Mouse (Mus musculus): Measurements from ENCODE around the gene Ilf3. TPM values are rescaled to one million over a fixed set of nuclear protein-coding genes. Genes with fewer than 3 reads are reported as not detected.

Ilf3 gene
- polyA plus RNA-seq, 1 experiment = 209 TPM

DNA sequence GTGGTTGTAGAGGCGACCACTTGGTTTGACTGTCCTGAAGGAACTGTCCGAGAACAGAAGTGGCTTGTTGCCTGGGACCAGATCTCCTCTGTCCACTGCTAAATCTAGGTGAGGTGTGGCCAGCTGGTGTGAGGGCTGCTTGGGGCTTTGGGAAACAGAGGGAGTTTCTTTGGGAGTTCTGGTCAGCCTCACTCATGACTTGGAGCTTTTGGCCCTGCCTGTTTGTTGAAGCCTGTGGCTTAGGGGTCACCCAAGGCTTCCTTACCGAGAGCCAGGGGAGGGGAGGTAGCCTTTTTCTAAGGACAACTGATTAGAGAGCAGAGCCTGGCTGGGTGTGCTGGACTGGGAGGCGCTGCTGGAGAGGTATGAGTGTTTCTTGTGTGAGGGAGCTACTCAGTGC is 32.3 kb upstream of the Ilf3 start:
- H3K4me1 ChIP-seq (ENCODE audit: control insufficient read depth, insufficient read depth, low read length) = peaks cover 3% of the 10 kb centered on the region
- H3K27ac ChIP-seq (ENCODE audit: insufficient read depth, low read length) = no peak overlapping the region
- no peaks in the 10 kb centered on the region for H3K27me3 ChIP-seq (ENCODE audit: control insufficient read depth, insufficient read depth, low read length, poor library complexity, severe bottlenecking)
- H3K36me3 ChIP-seq (ENCODE audit: control insufficient read depth, insufficient read depth, low read length, poor library complexity, severe bottlenecking) = no peaks in the 10 kb centered on the region
- H3K9ac ChIP-seq (ENCODE audit: low read depth, poor library complexity, severe bottlenecking) = no peak overlapping the region
- H3K9me3 ChIP-seq (replicated peaks; ENCODE audit: control insufficient read depth, insufficient read depth, low read length, poor library complexity, severe bottlenecking) = no peaks in the 10 kb centered on the region
- H3K4me3 ChIP-seq (ENCODE audit: low read depth, low read length) = no peak overlapping the region
- no peak for TF ChIP-seq POLR2A (IDR thresholded peaks at IDR 0.05; ENCODE audit: insufficient read depth, low read length)
- no peak for TF ChIP-seq CTCF (IDR thresholded peaks at IDR 0.05; ENCODE audit: low read depth, low read length)
- TF ChIP-seq EP300 (IDR thresholded peaks at IDR 0.05; ENCODE audit: insufficient read depth, low read depth, low read length) = no peak

DNA sequence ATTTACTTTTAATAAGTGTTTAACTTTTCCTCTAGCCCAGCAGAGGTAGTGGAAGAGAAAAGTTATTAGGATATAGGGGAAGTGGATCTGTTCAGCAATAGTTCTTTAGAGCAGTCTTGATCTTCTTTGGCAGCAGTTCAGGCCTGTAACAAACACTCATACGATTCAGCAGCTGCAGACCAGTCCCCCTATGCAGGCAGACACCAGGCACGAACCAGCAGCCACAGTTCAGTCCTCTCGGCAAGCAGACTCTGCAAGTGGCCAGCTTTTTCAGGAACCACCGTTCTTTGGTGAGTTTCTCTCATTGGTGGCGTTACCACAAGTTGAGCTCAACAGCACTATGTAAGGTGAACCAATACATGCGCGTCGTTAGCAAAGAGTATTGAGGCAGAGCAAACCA is 31.2 kb upstream of the Ilf3 start:
- Histone ChIP-seq H3K27me3 (ENCODE audit: control insufficient read depth, insufficient read depth, low read length, poor library complexity, severe bottlenecking) (no peaks in the 10 kb centered on the region), H3K4me1 (ENCODE audit: control insufficient read depth, insufficient read depth, low read length) (peaks cover 3% of the 10 kb centered on the region), H3K27ac (ENCODE audit: insufficient read depth, low read length) (no peak overlapping the region), H3K9ac (ENCODE audit: low read depth, poor library complexity, severe bottlenecking) (no peak overlapping the region), H3K36me3 (ENCODE audit: control insufficient read depth, insufficient read depth, low read length, poor library complexity, severe bottlenecking) (no peaks in the 10 kb centered on the region), H3K4me3 (ENCODE audit: low read depth, low read length) (no peak overlapping the region), H3K9me3 (replicated peaks; ENCODE audit: control insufficient read depth, insufficient read depth, low read length, poor library complexity, severe bottlenecking) (no peaks in the 10 kb centered on the region)
- TF ChIP-seq EP300 (IDR thresholded peaks at IDR 0.05; ENCODE audit: insufficient read depth, low read depth, low read length) = no peak
- TF ChIP-seq POLR2A (IDR thresholded peaks at IDR 0.05; ENCODE audit: insufficient read depth, low read length) = no peak
- no peak for TF ChIP-seq CTCF (IDR thresholded peaks at IDR 0.05; ENCODE audit: low read depth, low read length)

DNA sequence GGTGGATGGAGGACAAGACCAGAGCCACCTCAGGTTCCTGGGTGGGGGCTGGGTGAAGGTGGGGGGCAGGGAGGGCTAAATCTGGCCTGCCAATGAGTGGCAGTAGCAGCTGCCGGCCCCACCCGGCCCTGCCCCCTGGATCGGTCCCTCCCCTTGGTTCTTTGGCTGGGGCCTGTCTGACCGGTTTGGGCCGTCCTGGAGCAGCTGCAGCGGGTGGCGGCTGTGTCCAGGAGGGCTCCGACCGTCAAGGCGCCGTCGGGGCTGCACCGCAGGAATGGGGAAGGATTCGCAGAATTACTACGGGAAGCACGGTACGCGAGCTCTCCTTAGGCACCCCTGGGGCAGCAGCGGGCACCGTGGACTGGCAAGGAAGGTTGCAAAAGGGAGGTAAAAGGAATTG is 30.0 kb upstream of the Ilf3 start:
- peak overlapping the region; percentile 40 for H3K9ac ChIP-seq (ENCODE audit: low read depth, poor library complexity, severe bottlenecking)
- H3K27me3 ChIP-seq (ENCODE audit: control insufficient read depth, insufficient read depth, low read length, poor library complexity, severe bottlenecking) = no peaks in the 10 kb centered on the region
- no peaks in the 10 kb centered on the region for H3K9me3 ChIP-seq (replicated peaks; ENCODE audit: control insufficient read depth, insufficient read depth, low read length, poor library complexity, severe bottlenecking)
- TF ChIP-seq EP300 (IDR thresholded peaks at IDR 0.05; ENCODE audit: insufficient read depth, low read depth, low read length) (peak; percentile 81; the same call in 1 of the 2 replicates), POLR2A (IDR thresholded peaks at IDR 0.05; ENCODE audit: insufficient read depth, low read length) (no peak), CTCF (IDR thresholded peaks at IDR 0.05; ENCODE audit: low read depth, low read length) (no peak)
- H3K36me3 ChIP-seq (ENCODE audit: control insufficient read depth, insufficient read depth, low read length, poor library complexity, severe bottlenecking) = no peaks in the 10 kb centered on the region
- peak overlapping the region; percentile 61 for H3K4me3 ChIP-seq (ENCODE audit: low read depth, low read length)
- peaks cover 2% of the 10 kb centered on the region for H3K4me1 ChIP-seq (ENCODE audit: control insufficient read depth, insufficient read depth, low read length)
- H3K27ac ChIP-seq (ENCODE audit: insufficient read depth, low read length) = peak overlapping the region; percentile 1; the same call in 1 of the 2 replicates

DNA sequence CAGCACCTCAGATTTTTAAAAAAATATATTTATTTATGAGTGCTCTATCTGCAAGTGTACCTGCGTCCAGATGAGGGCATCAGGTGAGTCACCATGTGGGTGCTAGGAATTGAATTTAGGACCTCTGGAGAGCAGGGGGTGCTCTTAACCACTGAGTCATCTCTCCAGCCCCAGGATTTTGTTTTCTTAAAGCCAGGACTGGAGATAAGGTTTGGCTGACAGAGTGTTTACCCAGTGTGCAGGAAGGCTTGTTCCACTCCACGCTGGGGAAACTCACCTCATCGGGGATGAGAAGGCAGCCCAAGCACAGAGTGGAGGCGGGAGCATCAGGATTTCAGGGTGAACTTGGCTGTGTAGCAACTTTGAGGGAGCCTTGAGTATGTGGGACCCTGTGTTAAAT is 27.3 kb upstream of the Ilf3 start:
- H3K4me3 ChIP-seq (ENCODE audit: low read depth, low read length) = no peak overlapping the region
- TF ChIP-seq EP300 (IDR thresholded peaks at IDR 0.05; ENCODE audit: insufficient read depth, low read depth, low read length) = no peak
- TF ChIP-seq CTCF (IDR thresholded peaks at IDR 0.05; ENCODE audit: low read depth, low read length) = no peak
- no peak for TF ChIP-seq POLR2A (IDR thresholded peaks at IDR 0.05; ENCODE audit: insufficient read depth, low read length)
- H3K9ac ChIP-seq (ENCODE audit: low read depth, poor library complexity, severe bottlenecking) = no peak overlapping the region
- H3K27ac ChIP-seq (ENCODE audit: insufficient read depth, low read length) = no peak overlapping the region
- no peaks in the 10 kb centered on the region for H3K4me1 ChIP-seq (ENCODE audit: control insufficient read depth, insufficient read depth, low read length)
- H3K9me3 ChIP-seq (replicated peaks; ENCODE audit: control insufficient read depth, insufficient read depth, low read length, poor library complexity, severe bottlenecking) = no peaks in the 10 kb centered on the region
- peaks cover 9% of the 10 kb centered on the region; the same call in 1 of the 2 replicates for H3K36me3 ChIP-seq (ENCODE audit: control insufficient read depth, insufficient read depth, low read length, poor library complexity, severe bottlenecking)
- no peaks in the 10 kb centered on the region for H3K27me3 ChIP-seq (ENCODE audit: control insufficient read depth, insufficient read depth, low read length, poor library complexity, severe bottlenecking)

DNA sequence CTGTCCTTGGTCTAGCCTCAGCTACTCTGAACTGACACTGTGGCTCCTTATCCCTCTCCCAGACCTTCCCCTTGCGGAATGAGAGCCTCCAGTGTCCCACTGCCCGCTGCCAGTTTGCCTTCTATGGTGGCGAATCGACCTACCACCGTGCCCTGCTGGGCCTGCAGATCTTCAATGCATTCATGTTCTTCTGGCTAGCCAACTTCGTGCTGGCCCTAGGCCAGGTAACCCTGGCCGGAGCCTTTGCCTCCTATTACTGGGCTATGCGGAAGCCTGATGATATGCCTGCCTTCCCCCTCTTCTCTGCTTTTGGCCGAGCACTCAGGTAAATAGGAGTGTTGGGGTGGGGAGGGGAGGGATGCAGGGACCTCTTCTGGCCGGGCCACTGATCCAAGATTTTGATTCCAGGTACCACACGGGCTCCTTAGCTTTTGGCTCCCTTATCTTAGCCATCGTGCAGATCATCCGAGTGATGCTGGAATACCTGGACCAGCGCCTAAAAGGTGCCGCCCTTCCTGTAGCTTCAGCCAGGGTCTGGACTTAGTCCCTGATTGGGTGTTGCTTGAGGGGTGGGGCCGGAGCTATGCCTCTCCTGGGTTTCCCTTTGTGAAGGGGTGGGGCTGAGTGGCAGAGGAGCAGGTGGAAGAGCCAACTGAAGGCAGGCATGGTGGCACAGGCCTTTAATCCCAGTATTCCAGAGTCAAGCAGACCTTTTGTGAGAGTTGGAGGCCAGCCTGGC is 20.9 kb upstream of the Ilf3 start:
- peak overlapping the region; percentile 13; the same call in 1 of the 2 replicates for H3K27ac ChIP-seq (ENCODE audit: insufficient read depth, low read length)
- H3K4me3 ChIP-seq (ENCODE audit: low read depth, low read length) = 0 out of 2 replicates have a peak overlapping the region, but pooled peaks have one; percentile 10
- no peaks in the 10 kb centered on the region for H3K27me3 ChIP-seq (ENCODE audit: control insufficient read depth, insufficient read depth, low read length, poor library complexity, severe bottlenecking)
- H3K9me3 ChIP-seq (replicated peaks; ENCODE audit: control insufficient read depth, insufficient read depth, low read length, poor library complexity, severe bottlenecking) = no peaks in the 10 kb centered on the region
- no peak for TF ChIP-seq POLR2A (IDR thresholded peaks at IDR 0.05; ENCODE audit: insufficient read depth, low read length)
- no peak overlapping the region for H3K9ac ChIP-seq (ENCODE audit: low read depth, poor library complexity, severe bottlenecking)
- H3K4me1 ChIP-seq (ENCODE audit: control insufficient read depth, insufficient read depth, low read length) = no peaks in the 10 kb centered on the region
- H3K36me3 ChIP-seq (ENCODE audit: control insufficient read depth, insufficient read depth, low read length, poor library complexity, severe bottlenecking) = peaks cover 21% of the 10 kb centered on the region

DNA sequence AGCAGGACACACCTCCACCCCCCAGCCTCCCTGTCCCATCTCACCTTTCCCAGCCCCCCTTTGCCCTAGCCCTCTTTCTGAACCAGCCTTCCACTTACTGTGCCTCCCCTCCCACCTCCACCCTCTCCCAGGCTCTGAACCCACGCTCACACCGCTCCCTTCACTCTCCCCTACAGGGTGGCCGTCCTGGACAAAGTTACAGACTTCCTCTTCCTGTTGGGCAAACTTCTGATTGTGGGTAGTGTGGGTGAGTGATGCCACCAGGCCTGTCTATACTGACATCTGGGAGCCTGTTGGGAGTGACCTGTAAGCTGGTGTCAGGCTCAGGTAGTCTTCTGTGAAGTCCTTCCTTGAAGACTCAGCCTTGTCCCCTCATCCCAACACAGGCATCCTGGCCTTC is 19.5 kb upstream of the Ilf3 start:
- Histone ChIP-seq H3K36me3 (ENCODE audit: control insufficient read depth, insufficient read depth, low read length, poor library complexity, severe bottlenecking) (peaks cover 17% of the 10 kb centered on the region), H3K27ac (ENCODE audit: insufficient read depth, low read length) (no peak overlapping the region), H3K4me3 (ENCODE audit: low read depth, low read length) (no peak overlapping the region), H3K27me3 (ENCODE audit: control insufficient read depth, insufficient read depth, low read length, poor library complexity, severe bottlenecking) (no peaks in the 10 kb centered on the region), H3K9ac (ENCODE audit: low read depth, poor library complexity, severe bottlenecking) (no peak overlapping the region), H3K4me1 (ENCODE audit: control insufficient read depth, insufficient read depth, low read length) (no peaks in the 10 kb centered on the region), H3K9me3 (replicated peaks; ENCODE audit: control insufficient read depth, insufficient read depth, low read length, poor library complexity, severe bottlenecking) (no peaks in the 10 kb centered on the region)
- TF ChIP-seq POLR2A (IDR thresholded peaks at IDR 0.05; ENCODE audit: insufficient read depth, low read length) (no peak), CTCF (IDR thresholded peaks at IDR 0.05; ENCODE audit: low read depth, low read length) (no peak), EP300 (IDR thresholded peaks at IDR 0.05; ENCODE audit: insufficient read depth, low read depth, low read length) (no peak)

Data from ES-Bruce4 (cell line).